Mouse (Mus musculus): Measurements from ENCODE around the gene Ltb4r1. TPM values are rescaled to one million over a fixed set of nuclear protein-coding genes. Genes with fewer than 3 reads are reported as not detected.

Ltb4r1 gene
- polyA plus RNA-seq, 1 experiment from 2014 or later: 0.58 TPM

DNA sequence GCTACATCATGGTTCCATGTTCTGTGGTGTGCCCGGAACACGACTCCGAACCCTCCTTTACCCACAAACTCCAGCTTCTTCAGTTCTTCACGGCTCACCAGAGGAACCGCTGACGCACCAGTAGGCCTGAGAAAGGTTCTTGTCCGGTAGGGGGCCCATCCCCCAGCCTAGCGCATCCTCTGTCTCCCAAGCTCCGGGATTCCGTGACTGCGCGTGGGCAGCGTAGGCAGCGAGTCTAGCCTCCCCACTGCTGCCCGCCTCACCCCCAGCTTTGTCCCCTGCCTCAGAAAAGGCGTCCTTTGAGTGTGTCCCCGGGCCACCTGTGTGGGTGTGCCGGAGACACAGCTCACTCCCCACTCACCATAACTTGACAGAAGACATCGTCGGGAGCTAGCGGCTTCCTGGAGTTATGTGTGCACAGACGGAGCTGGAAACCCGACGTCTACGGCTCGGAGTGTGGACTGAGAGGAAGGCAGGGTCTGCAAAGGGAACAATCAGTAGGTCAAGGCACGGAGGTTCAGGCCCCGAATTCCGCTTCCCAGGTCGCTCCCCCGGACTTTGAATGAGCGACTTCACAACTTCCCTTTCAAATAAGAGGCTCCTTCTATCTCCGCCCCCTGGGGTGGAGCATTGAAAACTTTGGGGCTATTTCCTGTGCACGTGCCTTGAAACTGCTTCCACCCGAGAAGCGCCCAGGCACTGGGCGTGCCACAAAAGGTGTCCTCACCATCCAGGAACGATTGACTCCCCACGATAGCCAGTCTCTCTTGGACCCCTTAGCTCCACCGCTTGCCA is 22.7 kb downstream of the Ltb4r1 start, which contains the start of gene Ripk3:
Gene Ripk3 (minus strand): TSS at position 610 of the 795 bp plus-strand sequence.
- Histone ChIP-seq H3K9me3 (no peaks in the 10 kb centered on the region), H3K4me2 (peak within 1 kb of the TSS; percentile 91), H3K27ac (no peak within 1 kb of the TSS), H3K4me3 (peak within 1 kb of the TSS; percentile 56), H3K4me1 (peaks cover 16% of the 10 kb centered on the region), H3K27me3 (peaks cover 58% of the 10 kb centered on the region), H3K36me3 (peaks cover 6% of the 10 kb centered on the region), H3K9ac (peak within 1 kb of the TSS; percentile 71)
- no peak for ATAC-seq (ENCODE audit: insufficient number of reproducible peaks, insufficient read depth, low FRiP score, low TSS enrichment, low read depth)
- 4% methylated on average over 40 of the region's 40 CpGs for WGBS

DNA sequence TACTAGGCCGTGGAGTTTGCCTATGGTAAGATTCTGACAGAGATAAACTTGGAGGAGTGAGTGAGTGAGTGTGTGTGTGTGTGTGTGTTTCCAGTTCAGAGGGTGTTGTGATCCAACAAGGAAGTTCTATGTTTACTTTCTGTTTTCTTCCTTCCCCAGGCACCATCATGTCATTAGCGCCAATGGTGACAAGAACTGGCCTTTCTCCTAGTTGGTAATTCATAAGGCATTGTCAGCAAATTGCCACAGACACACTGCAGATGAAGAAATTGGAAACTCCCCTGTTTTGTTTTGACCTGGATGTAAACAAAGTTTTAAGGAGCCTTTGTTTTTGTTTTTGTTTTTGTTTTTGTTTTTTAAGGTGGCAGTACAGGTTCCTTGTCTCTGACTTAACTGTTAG is 27.7 kb downstream of the Ltb4r1 start:
- no peaks in the 10 kb centered on the region for H3K36me3 ChIP-seq
- peaks cover 4% of the 10 kb centered on the region; the same call in 1 of the 2 replicates for H3K4me1 ChIP-seq
- H3K9ac ChIP-seq: no peak overlapping the region
- no peak overlapping the region for H3K4me3 ChIP-seq
- peaks cover 9% of the 10 kb centered on the region for H3K27me3 ChIP-seq
- ATAC-seq (ENCODE audit: insufficient number of reproducible peaks, insufficient read depth, low FRiP score, low TSS enrichment, low read depth): no peak
- no peaks in the 10 kb centered on the region for H3K9me3 ChIP-seq
- no peak overlapping the region for H3K27ac ChIP-seq
- 67% methylated on average over 2 of the region's 2 CpGs for WGBS
- H3K4me2 ChIP-seq: no peak overlapping the region

DNA sequence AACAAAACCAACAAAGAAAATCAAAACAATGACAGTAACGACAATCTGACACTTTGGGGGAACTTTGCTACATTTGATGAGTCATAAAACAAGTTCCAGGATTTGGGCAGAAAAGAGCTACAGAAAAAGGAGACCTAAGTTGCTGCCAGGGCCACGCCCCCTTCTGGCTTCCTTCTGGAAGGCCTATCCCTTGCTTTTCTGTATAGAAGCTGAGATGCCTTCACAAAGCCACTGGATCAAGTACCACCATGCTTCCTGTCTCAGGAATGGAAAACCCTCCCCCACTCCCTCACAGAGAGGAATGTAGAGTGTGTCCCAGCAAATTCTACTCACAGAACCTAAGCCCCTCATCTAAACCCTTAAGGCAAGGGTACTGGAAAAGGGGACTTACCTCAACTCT is 28.2 kb downstream of the Ltb4r1 start:
- Histone ChIP-seq H3K4me3 (no peak overlapping the region), H3K9me3 (no peaks in the 10 kb centered on the region), H3K4me2 (no peak overlapping the region), H3K36me3 (no peaks in the 10 kb centered on the region), H3K9ac (no peak overlapping the region), H3K27me3 (peaks cover 7% of the 10 kb centered on the region), H3K4me1 (peaks cover 3% of the 10 kb centered on the region; the same call in 1 of the 2 replicates), H3K27ac (no peak overlapping the region)
- 60% methylated on average over 2 of the region's 2 CpGs for WGBS
- no peak for ATAC-seq (ENCODE audit: insufficient number of reproducible peaks, insufficient read depth, low FRiP score, low TSS enrichment, low read depth)

DNA sequence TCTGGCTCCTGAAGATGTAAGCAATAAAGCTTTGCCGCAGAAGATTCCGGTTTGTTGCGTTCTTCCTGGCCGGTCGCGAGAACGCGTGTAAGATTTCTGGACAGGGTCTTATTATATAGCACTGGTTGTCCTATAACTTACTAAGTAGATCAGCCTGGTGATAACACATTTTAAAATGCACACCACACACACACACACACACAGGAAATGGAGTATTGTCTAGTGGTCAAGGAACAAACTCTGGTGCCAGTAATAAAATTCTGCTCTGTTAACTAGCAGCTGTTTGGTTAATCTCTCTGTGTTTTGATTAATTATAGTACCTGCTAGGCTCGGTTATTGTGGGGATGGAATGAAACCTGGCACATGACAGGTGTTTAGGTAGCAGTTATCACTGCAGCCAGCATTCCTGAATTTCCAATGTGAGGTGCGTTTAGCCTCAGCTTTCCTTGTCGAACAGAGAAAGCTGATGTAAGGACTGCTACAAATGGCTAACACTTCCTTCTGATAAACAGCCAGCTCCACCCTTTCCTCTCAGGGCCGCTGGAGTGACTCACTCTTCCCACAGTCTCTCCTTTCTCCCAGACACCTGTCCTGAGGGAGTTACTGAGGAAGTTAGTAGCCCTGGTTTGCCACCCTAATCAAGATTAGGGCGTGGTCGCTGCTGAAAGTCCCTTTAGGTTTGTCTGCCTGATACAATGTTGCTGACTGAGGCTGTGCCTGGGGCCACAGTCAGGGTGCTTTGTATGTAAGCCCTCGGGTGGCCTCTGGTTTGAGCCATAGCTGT is 29.8 kb downstream of the Ltb4r1 start:
- Histone ChIP-seq H3K4me3 (no peak overlapping the region), H3K27me3 (no peaks in the 10 kb centered on the region), H3K36me3 (no peaks in the 10 kb centered on the region), H3K9ac (no peak overlapping the region), H3K4me1 (peaks cover 3% of the 10 kb centered on the region; the same call in 1 of the 2 replicates), H3K9me3 (no peaks in the 10 kb centered on the region), H3K27ac (no peak overlapping the region; the same call in 1 of the 2 replicates), H3K4me2 (no peak overlapping the region)
- ATAC-seq (ENCODE audit: insufficient number of reproducible peaks, insufficient read depth, low FRiP score, low TSS enrichment, low read depth): no peak
- WGBS: 79% methylated on average over 15 of the region's 15 CpGs

GRCm38 (mm10) chr14:55814885-55815284 is 49.1 kb downstream of the Ltb4r1 start:
- H3K4me2 ChIP-seq: peak overlapping the region; percentile 68
- ATAC-seq (ENCODE audit: insufficient number of reproducible peaks, insufficient read depth, low FRiP score, low TSS enrichment, low read depth): no peak
- peaks cover 11% of the 10 kb centered on the region for H3K4me1 ChIP-seq
- no peak overlapping the region for H3K27ac ChIP-seq
- H3K36me3 ChIP-seq: no peaks in the 10 kb centered on the region
- no peaks in the 10 kb centered on the region for H3K27me3 ChIP-seq
- no peaks in the 10 kb centered on the region for H3K9me3 ChIP-seq
- peak overlapping the region; percentile 41 for H3K4me3 ChIP-seq
- 16% methylated on average over 16 of the region's 16 CpGs for WGBS
- peak overlapping the region; percentile 64 for H3K9ac ChIP-seq

DNA sequence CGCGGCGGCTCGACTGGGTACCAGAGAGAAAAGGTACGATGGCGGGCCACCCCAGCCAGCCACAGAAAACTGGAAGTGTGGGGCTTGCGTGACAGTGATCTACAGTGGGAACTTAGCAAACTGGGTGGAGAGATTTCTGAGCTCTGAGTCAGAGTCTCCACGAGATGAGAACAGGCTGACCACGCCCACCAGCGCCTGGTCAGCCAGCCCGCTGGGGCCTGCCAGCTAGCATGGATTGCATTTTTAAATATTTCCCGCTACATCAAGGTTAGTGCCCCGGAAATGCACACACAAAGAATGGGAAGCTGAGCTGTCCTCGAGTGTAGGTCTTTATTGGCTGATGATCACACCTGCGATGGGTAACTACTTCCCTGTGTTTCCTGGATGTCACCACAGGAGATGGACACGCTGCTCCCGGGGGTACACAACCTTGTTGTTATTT is 49.6 kb downstream of the Ltb4r1 start:
- 23% methylated on average over 17 of the region's 17 CpGs for WGBS
- peaks cover 11% of the 10 kb centered on the region for H3K4me1 ChIP-seq
- no peaks in the 10 kb centered on the region for H3K36me3 ChIP-seq
- peak overlapping the region; percentile 41 for H3K4me3 ChIP-seq
- H3K9me3 ChIP-seq: no peaks in the 10 kb centered on the region
- no peak overlapping the region for H3K27ac ChIP-seq
- no peak for ATAC-seq (ENCODE audit: insufficient number of reproducible peaks, insufficient read depth, low FRiP score, low TSS enrichment, low read depth)
- H3K27me3 ChIP-seq: no peaks in the 10 kb centered on the region
- peak overlapping the region; percentile 68 for H3K4me2 ChIP-seq
- peak overlapping the region; percentile 64 for H3K9ac ChIP-seq

Other genes with a start within 250 kb of the Ltb4r1 start
- gene Nrl, start 241.0 kb upstream of the Ltb4r1 start, polyA plus RNA-seq (2015; fragmentation: Nextera tagmentation; extraction: Ambion mirVana): not detected in 2 replicates
- 35.0 and 38.4 TPM in 2 replicates for gene Pck2, start 225.7 kb upstream of the Ltb4r1 start, polyA plus RNA-seq (2015; fragmentation: Nextera tagmentation; extraction: Ambion mirVana)
- gene Dcaf11, start 206.0 kb upstream of the Ltb4r1 start, polyA plus RNA-seq (2015; fragmentation: Nextera tagmentation; extraction: Ambion mirVana): 57.3 and 66.5 TPM in 2 replicates
- 0.74 and 0.87 TPM in 2 replicates for gene A730061H03Rik, start 205.6 kb upstream of the Ltb4r1 start, polyA plus RNA-seq (2015; fragmentation: Nextera tagmentation; extraction: Ambion mirVana)
- gene Fitm1, start 190.3 kb upstream of the Ltb4r1 start, polyA plus RNA-seq (2015; fragmentation: Nextera tagmentation; extraction: Ambion mirVana): 4.1 and 5.3 TPM in 2 replicates
- 141 and 152 TPM in 2 replicates for gene Psme1, start 187.8 kb upstream of the Ltb4r1 start, polyA plus RNA-seq (2015; fragmentation: Nextera tagmentation; extraction: Ambion mirVana)
- gene Emc9, start 180.7 kb upstream of the Ltb4r1 start, polyA plus RNA-seq (2015; fragmentation: Nextera tagmentation; extraction: Ambion mirVana): 4.7 and 4.8 TPM in 2 replicates
- gene Psme2, start 174.8 kb upstream of the Ltb4r1 start, polyA plus RNA-seq (2015; fragmentation: Nextera tagmentation; extraction: Ambion mirVana): 233 and 267 TPM in 2 replicates
- gene Rnf31, start 174.3 kb upstream of the Ltb4r1 start, polyA plus RNA-seq (2015; fragmentation: Nextera tagmentation; extraction: Ambion mirVana): 17.6 and 21.7 TPM in 2 replicates
- 10.5 and 12.3 TPM in 2 replicates for gene Irf9, start 162.4 kb upstream of the Ltb4r1 start, polyA plus RNA-seq (2015; fragmentation: Nextera tagmentation; extraction: Ambion mirVana)
- 2.0 and 2.8 TPM in 2 replicates for gene Rec8, start 147.9 kb upstream of the Ltb4r1 start, polyA plus RNA-seq (2015; fragmentation: Nextera tagmentation; extraction: Ambion mirVana)
- 95.1 and 111 TPM in 2 replicates for gene Ipo4, start 130.0 kb upstream of the Ltb4r1 start, polyA plus RNA-seq (2015; fragmentation: Nextera tagmentation; extraction: Ambion mirVana)
- 1.7 and 1.8 TPM in 2 replicates for gene Gm49378, start 128.1 kb upstream of the Ltb4r1 start, polyA plus RNA-seq (2015; fragmentation: Nextera tagmentation; extraction: Ambion mirVana)
- 106 and 117 TPM in 2 replicates for gene Tm9sf1, start 122.2 kb upstream of the Ltb4r1 start, polyA plus RNA-seq (2015; fragmentation: Nextera tagmentation; extraction: Ambion mirVana)
- gene Tssk4, start 115.8 kb upstream of the Ltb4r1 start, polyA plus RNA-seq (2015; fragmentation: Nextera tagmentation; extraction: Ambion mirVana): 1.0 and 1.3 TPM in 2 replicates
- gene Mdp1, start 105.5 kb upstream of the Ltb4r1 start, polyA plus RNA-seq (2015; fragmentation: Nextera tagmentation; extraction: Ambion mirVana): 66.1 and 70.6 TPM in 2 replicates
- gene Gmpr2, start 94.0 kb upstream of the Ltb4r1 start, polyA plus RNA-seq (2015; fragmentation: Nextera tagmentation; extraction: Ambion mirVana): 75.2 and 83.5 TPM in 2 replicates
- 665 and 670 TPM in 2 replicates for gene Nedd8, start 93.8 kb upstream of the Ltb4r1 start, polyA plus RNA-seq (2015; fragmentation: Nextera tagmentation; extraction: Ambion mirVana)
- gene Tinf2, start 84.1 kb upstream of the Ltb4r1 start, polyA plus RNA-seq (2015; fragmentation: Nextera tagmentation; extraction: Ambion mirVana): 38.7 and 46.6 TPM in 2 replicates
- gene Tgm1, start 52.0 kb upstream of the Ltb4r1 start, polyA plus RNA-seq (2015; fragmentation: Nextera tagmentation; extraction: Ambion mirVana): 4.5 and 4.7 TPM in 2 replicates
- 27.6 and 32.2 TPM in 2 replicates for gene Rabggta, start 43.7 kb upstream of the Ltb4r1 start, polyA plus RNA-seq (2015; fragmentation: Nextera tagmentation; extraction: Ambion mirVana)
- 84.5 and 102 TPM in 2 replicates for gene Dhrs1, start 20.3 kb upstream of the Ltb4r1 start, polyA plus RNA-seq (2015; fragmentation: Nextera tagmentation; extraction: Ambion mirVana)
- 35.5 and 47.6 TPM in 2 replicates for gene Nop9, start 20.3 kb upstream of the Ltb4r1 start, polyA plus RNA-seq (2015; fragmentation: Nextera tagmentation; extraction: Ambion mirVana)
- 0.18 and 1.2 TPM in 2 replicates for gene Cideb, start 7.5 kb upstream of the Ltb4r1 start, polyA plus RNA-seq (2015; fragmentation: Nextera tagmentation; extraction: Ambion mirVana)
- gene Ltb4r2, start 4.5 kb upstream of the Ltb4r1 start, polyA plus RNA-seq (2015; fragmentation: Nextera tagmentation; extraction: Ambion mirVana): 0.51 and 0.56 TPM in 2 replicates
- 20.2 and 21.6 TPM in 2 replicates for gene Adcy4, start 18.1 kb downstream of the Ltb4r1 start, polyA plus RNA-seq (2015; fragmentation: Nextera tagmentation; extraction: Ambion mirVana)
- 41.1 and 44.4 TPM in 2 replicates for gene Ripk3, start 22.9 kb downstream of the Ltb4r1 start, polyA plus RNA-seq (2015; fragmentation: Nextera tagmentation; extraction: Ambion mirVana)
- 156 and 160 TPM in 2 replicates for gene Nfatc4, start 57.2 kb downstream of the Ltb4r1 start, polyA plus RNA-seq (2015; fragmentation: Nextera tagmentation; extraction: Ambion mirVana)
- gene Nynrin, start 88.0 kb downstream of the Ltb4r1 start, polyA plus RNA-seq (2015; fragmentation: Nextera tagmentation; extraction: Ambion mirVana): 27.8 and 28.1 TPM in 2 replicates
- gene Cbln3, start 118.4 kb downstream of the Ltb4r1 start, polyA plus RNA-seq (2015; fragmentation: Nextera tagmentation; extraction: Ambion mirVana): 0.28 and 0.30 TPM in 2 replicates
- gene Khnyn, start 119.0 kb downstream of the Ltb4r1 start, polyA plus RNA-seq (2015; fragmentation: Nextera tagmentation; extraction: Ambion mirVana): 21.0 and 22.0 TPM in 2 replicates
- 79.8 and 85.5 TPM in 2 replicates for gene Sdr39u1, start 134.3 kb downstream of the Ltb4r1 start, polyA plus RNA-seq (2015; fragmentation: Nextera tagmentation; extraction: Ambion mirVana)
- gene Cma1, start 178.7 kb downstream of the Ltb4r1 start, polyA plus RNA-seq (2015; fragmentation: Nextera tagmentation; extraction: Ambion mirVana): 12.4 and 28.3 TPM in 2 replicates
- 0.29 TPM in 1 of 2 replicates, not detected in the other for gene Cma2, start 185.0 kb downstream of the Ltb4r1 start, polyA plus RNA-seq (2015; fragmentation: Nextera tagmentation; extraction: Ambion mirVana)